Mouse (Mus musculus): ENCODE measurements around the gene Gm3526. TPM values are rescaled to one million over a fixed set of nuclear protein-coding genes. Genes with fewer than 3 reads are reported as not detected.

Gm3526 gene
- not detected in 2 replicates for polyA plus RNA-seq (2015; fragmentation: Nextera tagmentation; extraction: Ambion mirVana)

GRCm38 (mm10) chr14:5260480-5260879, at the start of gene Gm3526:
TSS of gene Gm3526 (minus strand) at chr14:5260580.

Other genes with a start within 250 kb of the Gm3526 start
- not detected in 2 replicates for gene Gm3298, start 244.7 kb downstream of the Gm3526 start, polyA plus RNA-seq (2015; fragmentation: Nextera tagmentation; extraction: Ambion mirVana)
- gene 4930555G01Rik, start 210.0 kb downstream of the Gm3526 start, polyA plus RNA-seq (2015; fragmentation: Nextera tagmentation; extraction: Ambion mirVana), result not detected in 2 replicates
- 8.6 and 14.2 TPM in 2 replicates for gene Gm8281, start 189.5 kb downstream of the Gm3526 start, polyA plus RNA-seq (2015; fragmentation: Nextera tagmentation; extraction: Ambion mirVana)
- not detected in 2 replicates for gene Gm8279, start 129.1 kb downstream of the Gm3526 start, polyA plus RNA-seq (2015; fragmentation: Nextera tagmentation; extraction: Ambion mirVana)
- gene Gm3317, start 96.0 kb downstream of the Gm3526 start, polyA plus RNA-seq (2015; fragmentation: Nextera tagmentation; extraction: Ambion mirVana), result not detected in 2 replicates
- not detected in 2 replicates for gene Gm8271, start 74.8 kb downstream of the Gm3526 start, polyA plus RNA-seq (2015; fragmentation: Nextera tagmentation; extraction: Ambion mirVana)
- gene Gm3542, start 74.3 kb upstream of the Gm3526 start, polyA plus RNA-seq (2015; fragmentation: Nextera tagmentation; extraction: Ambion mirVana), result not detected in 2 replicates
- 0.26 and 1.4 TPM in 2 replicates for gene Gm3500, start 128.5 kb upstream of the Gm3526 start, polyA plus RNA-seq (2015; fragmentation: Nextera tagmentation; extraction: Ambion mirVana)
- gene Gm3194, start 194.9 kb upstream of the Gm3526 start, polyA plus RNA-seq (2015; fragmentation: Nextera tagmentation; extraction: Ambion mirVana), result 0.37 and 1.7 TPM in 2 replicates
- not detected in 2 replicates for gene Gm8246, start 217.2 kb upstream of the Gm3526 start, polyA plus RNA-seq (2015; fragmentation: Nextera tagmentation; extraction: Ambion mirVana)
- 0.23 TPM in 1 of 2 replicates, not detected in the other for gene Gm3187, start 223.6 kb upstream of the Gm3526 start, polyA plus RNA-seq (2015; fragmentation: Nextera tagmentation; extraction: Ambion mirVana)
- gene Gm3488, start 241.1 kb upstream of the Gm3526 start, polyA plus RNA-seq (2015; fragmentation: Nextera tagmentation; extraction: Ambion mirVana), result 12.3 and 16.9 TPM in 2 replicates

All from neural tube, postnatal 0 days (tissue).